Mouse (Mus musculus) liver, adult 2 months (tissue): Measurements from ENCODE around the gene Tex2. TPM values are rescaled to one million over a fixed set of nuclear protein-coding genes. Genes with fewer than 3 reads are reported as not detected.
"Not testable (repeated sequence)": the region's sequence is repeated elsewhere in the genome, so short reads cannot be mapped to it uniquely, and the experiment has no call there.

Experiments
- DNase-seq: peaks from one replicate; pipeline ENCODE4 v3.0.0-alpha.2; 2011; ENCODE audit warnings: low read depth, low spot score; ENCODE audit errors: extremely low read depth
- H3K27ac ChIP-seq: fragments of 200-500 bp; replicated peaks from 2 replicates; pipeline ENCODE4 v1.5.1; 2012; ENCODE audit warnings: low read depth, mild to moderate bottlenecking, control low read depth, inconsistent platforms, low read length; ENCODE audit not compliant: insufficient read depth
- H3K27me3 ChIP-seq: fragments of 200-500 bp; 2 replicates; pipeline ENCODE4 v1.6.1; 2012; ENCODE audit warnings: mild to moderate bottlenecking, moderate library complexity, low read length, inconsistent platforms; ENCODE audit not compliant: control insufficient read depth, insufficient read depth
- H3K36me3 ChIP-seq: fragments of 200-500 bp; 2 replicates; pipeline ENCODE4 v1.6.1; 2012; ENCODE audit warnings: low read length, inconsistent platforms; ENCODE audit not compliant: control insufficient read depth, insufficient read depth
- H3K4me1 ChIP-seq: fragments of 200-500 bp; 2 replicates; pipeline ENCODE4 v1.6.1; 2011; ENCODE audit warnings: low read length; ENCODE audit not compliant: control insufficient read depth, insufficient read depth
- H3K4me3 ChIP-seq: fragments of 200-500 bp; 2 replicates; pipeline ENCODE4 v1.5.1; 2011; ENCODE audit warnings: low read depth, mild to moderate bottlenecking, control low read depth, low read length, moderate library complexity; ENCODE audit not compliant: insufficient read depth
- H3K79me2 ChIP-seq: fragments of 200-500 bp; 2 replicates; pipeline ENCODE4 v1.6.1; 2012; ENCODE audit warnings: inconsistent platforms, mild to moderate bottlenecking, low read length, moderate library complexity; ENCODE audit not compliant: control insufficient read depth, insufficient read depth
- H3K9ac ChIP-seq: fragments of 200-500 bp; 2 replicates; pipeline ENCODE4 v1.6.1; 2012; ENCODE audit warnings: low read depth, mild to moderate bottlenecking, control low read depth, inconsistent platforms, low read length
- CTCF ChIP-seq: fragments of 200-500 bp; IDR thresholded peaks from 2 replicates; pipeline ENCODE4 v1.5.1; 2011; ENCODE audit warnings: low read depth, low read length, control low read depth
- POLR2A ChIP-seq: fragments of 200-500 bp; IDR thresholded peaks from 2 replicates; pipeline ENCODE4 v1.6.1; 2011; ENCODE audit warnings: low read length, control low read depth; ENCODE audit not compliant: insufficient read depth; ENCODE audit errors: extremely low read depth
- WGBS: fragments of 180-500 bp; shearing (Covaris S2); methylation state at CpG from one replicate; pipeline ENCODE4 v1.1.7; 2018; 5-methylcytosine and 5-hydroxymethylcytosine counted together
- polyA plus RNA-seq: library from polyadenylated mRNA; depleted of rRNA; stranded (reverse); fragments of >200 nt; gene quantifications from 2 replicates; pipeline ENCODE4 v1.2.3, GENCODE M21; 2012
- total RNA-seq: library from RNA; depleted of rRNA; stranded (reverse); fragments of >200 nt; gene quantifications from 2 replicates; pipeline ENCODE4 v1.2.3, GENCODE M21; 2014

The Tex2 gene
- total and polyA plus RNA-seq, 2 experiments, result 45.3 to 60.4 TPM

- Histone ChIP-seq H3K36me3 (no peaks in the 10 kb centered on the region), H3K27me3 (no peaks in the 10 kb centered on the region), H3K4me1 (0 out of 2 replicates have a peak, but pooled peaks cover 2% of the 10 kb centered on the region), H3K27ac (no peak overlapping the region), H3K4me3 (no peak overlapping the region), H3K79me2 (no peaks in the 10 kb centered on the region), H3K9ac (no peak overlapping the region)
- no peak for TF ChIP-seq CTCF
- TF ChIP-seq POLR2A, result no peak
- 74% methylated on average over 9 of the region's 9 CpGs for WGBS
- DNase-seq, result no peak
These were observed 26.8 kb upstream of the Tex2 start for GRCm38 (mm10) chr11:106640059-106640458.

GRCm38 (mm10) chr11:106639356-106639692, 26.1 kb upstream of the Tex2 start:
- no peak for DNase-seq
- Histone ChIP-seq H3K4me3 (no peak overlapping the region), H3K4me1 (0 out of 2 replicates have a peak, but pooled peaks cover 2% of the 10 kb centered on the region), H3K27me3 (no peaks in the 10 kb centered on the region), H3K36me3 (no peaks in the 10 kb centered on the region), H3K27ac (no peak overlapping the region), H3K9ac (no peak overlapping the region), H3K79me2 (no peaks in the 10 kb centered on the region)
- WGBS, result 59% methylated on average over 5 of the region's 5 CpGs
- TF ChIP-seq POLR2A, result no peak
- TF ChIP-seq CTCF, result no peak

- Histone ChIP-seq H3K36me3 (no peaks in the 10 kb centered on the region), H3K9ac (no peak overlapping the region), H3K27me3 (no peaks in the 10 kb centered on the region), H3K79me2 (no peaks in the 10 kb centered on the region), H3K27ac (no peak overlapping the region), H3K4me3 (no peak overlapping the region), H3K4me1 (0 out of 2 replicates have a peak, but pooled peaks cover 2% of the 10 kb centered on the region)
- WGBS, result 78% methylated on average over 9 of the region's 9 CpGs
- DNase-seq, result no peak
- TF ChIP-seq POLR2A, result no peak
- TF ChIP-seq CTCF, result no peak
These were observed 25.5 kb upstream of the Tex2 start for GRCm38 (mm10) chr11:106638551-106639355.

GRCm38 (mm10) chr11:106637754-106638153, 24.5 kb upstream of the Tex2 start:
- Histone ChIP-seq H3K36me3 (no peaks in the 10 kb centered on the region), H3K27ac (no peak overlapping the region)
- 58% methylated on average over 7 of the region's 7 CpGs for WGBS

GRCm38 (mm10) chr11:106635946-106636345, 22.7 kb upstream of the Tex2 start:
- no peak for DNase-seq
- 59% methylated on average over 2 of the region's 2 CpGs for WGBS
- Histone ChIP-seq H3K27me3 (no peaks in the 10 kb centered on the region), H3K36me3 (no peaks in the 10 kb centered on the region), H3K4me1 (no peaks in the 10 kb centered on the region), H3K9ac (no peak overlapping the region), H3K4me3 (no peak overlapping the region), H3K27ac (no peak overlapping the region), H3K79me2 (no peaks in the 10 kb centered on the region)
- TF ChIP-seq CTCF (no peak), POLR2A (no peak)

More at GRCm38 (mm10) chr11:106637754-106638153, 24.5 kb upstream of the Tex2 start:
- no peak overlapping the region for H3K9ac ChIP-seq
- no peaks in the 10 kb centered on the region for H3K27me3 ChIP-seq
- H3K79me2 ChIP-seq, result no peaks in the 10 kb centered on the region
- TF ChIP-seq CTCF, result no peak
- no peak for TF ChIP-seq POLR2A
- H3K4me3 ChIP-seq, result no peak overlapping the region
- H3K4me1 ChIP-seq, result 0 out of 2 replicates have a peak, but pooled peaks cover under 1% of the 10 kb centered on the region
- DNase-seq, result no peak

- not testable (repeated sequence) for H3K4me1 ChIP-seq, H3K36me3 ChIP-seq, H3K9ac ChIP-seq, H3K4me3 ChIP-seq, H3K79me2 ChIP-seq, H3K27ac ChIP-seq, DNase-seq, H3K27me3 ChIP-seq
- 91% methylated on average over 3 of the region's 3 CpGs for WGBS
These were observed 21.0 kb upstream of the Tex2 start for GRCm38 (mm10) chr11:106634175-106634574.
